Mouse (Mus musculus): Measurements from ENCODE around the gene 1600002K03Rik. TPM values are rescaled to one million over a fixed set of nuclear protein-coding genes. Genes with fewer than 3 reads are reported as not detected.

Gene 1600002K03Rik
- polyA plus RNA-seq, 1 experiment from 2014 or later: 14.4 TPM

DNA sequence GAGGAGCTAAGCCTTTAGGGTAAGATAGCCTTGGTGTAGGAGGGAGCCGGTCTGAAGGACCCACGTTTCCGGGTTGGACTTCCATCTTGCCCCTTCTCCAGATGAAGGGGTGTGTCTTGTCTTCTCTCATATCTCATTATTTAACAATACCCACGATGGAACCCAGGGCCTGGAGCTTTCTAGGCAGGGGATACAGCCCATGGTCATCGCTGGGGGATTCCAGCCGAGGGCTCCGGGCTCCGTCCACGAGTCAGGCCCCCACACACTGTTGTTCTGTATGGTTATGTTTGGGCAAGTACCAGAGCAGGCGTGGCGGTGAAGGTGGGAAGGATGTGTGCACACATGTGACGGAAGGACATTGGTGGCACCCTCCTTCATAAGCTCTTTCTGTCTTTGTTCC lies 28.6 kb upstream of the 1600002K03Rik start:
- 90% methylated on average over 12 of the region's 12 CpGs for WGBS
- H3K4me1 ChIP-seq (replicated peaks): peaks cover 83% of the 10 kb centered on the region
- H3K36me3 ChIP-seq: peaks cover 40% of the 10 kb centered on the region
- peak overlapping the region; percentile 99; the same call in 1 of the 2 replicates for H3K4me3 ChIP-seq
- no peak overlapping the region for H3K27ac ChIP-seq
- DNase-seq (ENCODE audit: low spot score): no peak
- no peaks in the 10 kb centered on the region for H3K9me3 ChIP-seq
- peaks cover 14% of the 10 kb centered on the region for H3K27me3 ChIP-seq (ENCODE audit: insufficient read depth, poor library complexity, severe bottlenecking)

DNA sequence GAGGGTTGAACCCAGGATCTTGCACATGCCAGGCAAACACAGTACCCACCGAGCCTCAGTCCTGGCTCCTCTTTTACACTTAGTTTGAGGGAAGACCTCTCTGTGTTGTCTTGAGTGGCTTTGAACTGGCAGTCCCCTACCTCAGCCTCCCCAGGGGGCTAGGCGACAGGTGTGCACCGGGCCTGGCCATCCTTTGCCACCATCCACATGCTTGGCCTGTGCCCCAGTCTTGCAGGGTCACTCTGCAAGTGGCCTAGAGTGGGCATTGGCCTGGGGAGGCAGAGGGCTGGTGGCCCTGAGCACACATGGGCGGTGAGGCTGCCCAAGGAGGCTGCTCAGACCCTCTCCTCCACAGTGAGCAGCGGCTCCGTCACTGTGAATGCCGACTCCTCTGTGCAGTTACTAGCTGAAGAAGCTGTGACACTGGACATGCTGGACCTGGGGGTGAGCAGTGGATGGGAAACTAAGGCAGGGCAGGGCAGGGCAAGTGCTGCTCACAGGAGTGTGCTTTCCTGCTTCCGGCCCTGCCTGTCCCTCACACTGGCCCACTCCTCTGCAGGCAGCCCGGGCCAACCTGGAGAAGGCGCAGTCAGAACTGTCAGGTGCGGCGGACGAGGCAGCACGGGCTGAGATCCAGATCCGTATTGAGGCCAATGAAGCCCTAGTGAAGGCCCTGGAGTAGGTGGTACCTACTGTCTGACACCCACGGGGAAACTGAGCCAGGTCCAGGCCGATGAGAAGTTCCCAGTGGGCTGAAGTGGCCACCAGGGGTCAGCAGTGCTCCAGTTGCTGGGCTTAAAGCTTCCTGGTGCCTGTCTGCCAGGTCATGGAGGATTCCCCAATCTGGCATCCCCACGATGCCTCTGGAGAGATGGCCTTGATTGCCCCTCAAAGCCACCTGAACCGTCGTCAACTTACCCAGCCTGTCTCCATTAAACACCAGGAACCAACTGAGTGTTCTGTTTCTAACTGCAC lies 27.6 kb upstream of the 1600002K03Rik start:
- Histone ChIP-seq H3K27ac (peak overlapping the region; percentile 100), H3K9me3 (no peaks in the 10 kb centered on the region), H3K36me3 (peaks cover 46% of the 10 kb centered on the region), H3K27me3 (ENCODE audit: insufficient read depth, poor library complexity, severe bottlenecking) (peaks cover 4% of the 10 kb centered on the region; the same call in 1 of the 2 replicates), H3K4me1 (replicated peaks) (peaks cover 76% of the 10 kb centered on the region), H3K4me3 (peak overlapping the region; percentile 99)
- WGBS: 77% methylated on average over 20 of the region's 20 CpGs
- DNase-seq (ENCODE audit: low spot score): peak; percentile 75

DNA sequence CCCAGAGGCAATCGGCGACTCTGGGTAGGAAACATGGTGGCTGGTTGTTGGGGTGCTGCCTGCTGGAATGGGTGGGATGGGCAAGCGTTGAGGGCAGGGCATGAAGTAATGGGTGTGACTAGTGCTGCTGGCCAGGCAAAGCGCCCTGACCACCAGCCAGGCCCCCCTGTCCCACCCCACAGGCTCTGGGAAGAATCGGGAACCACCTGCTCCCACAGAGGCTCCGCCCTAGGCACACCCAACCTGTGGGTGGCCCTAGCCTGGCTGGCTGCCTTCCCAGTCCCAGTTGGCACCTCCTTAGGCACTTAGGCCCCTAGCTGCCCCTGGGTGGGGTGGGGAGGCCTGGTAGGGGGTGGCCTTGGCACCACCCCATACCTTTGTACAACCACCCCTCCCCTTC lies 26.8 kb upstream of the 1600002K03Rik start:
- no peaks in the 10 kb centered on the region for H3K27me3 ChIP-seq (ENCODE audit: insufficient read depth, poor library complexity, severe bottlenecking)
- peak overlapping the region; percentile 99; the same call in 1 of the 2 replicates for H3K4me3 ChIP-seq
- no peaks in the 10 kb centered on the region for H3K9me3 ChIP-seq
- DNase-seq (ENCODE audit: low spot score): no peak
- peaks cover 53% of the 10 kb centered on the region for H3K36me3 ChIP-seq
- H3K27ac ChIP-seq: peak overlapping the region; percentile 100
- H3K4me1 ChIP-seq (replicated peaks): peaks cover 75% of the 10 kb centered on the region
- WGBS: 87% methylated on average over 6 of the region's 6 CpGs

DNA sequence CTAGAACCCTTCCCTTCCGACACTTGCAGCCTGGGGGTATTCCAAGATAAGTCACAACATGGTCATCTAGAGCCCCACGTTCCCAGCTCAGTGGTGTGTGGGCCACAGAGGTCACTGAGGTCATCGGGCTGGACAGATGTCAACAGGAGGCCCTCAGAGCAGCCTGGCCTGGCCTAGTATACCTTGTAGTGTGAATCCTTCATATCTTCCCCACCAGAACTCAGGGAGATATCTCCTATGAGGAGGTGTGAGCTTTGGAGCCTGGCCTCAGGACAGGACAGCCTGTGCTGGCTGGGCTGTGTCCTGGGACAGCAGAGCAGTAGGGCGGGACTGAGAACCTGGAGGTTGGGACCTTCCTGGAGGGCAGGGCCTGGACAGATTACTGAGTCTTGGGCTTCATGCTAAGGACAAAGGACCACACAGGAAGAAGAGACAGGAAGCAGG lies 26.2 kb upstream of the 1600002K03Rik start:
- Histone ChIP-seq H3K27me3 (ENCODE audit: insufficient read depth, poor library complexity, severe bottlenecking) (no peaks in the 10 kb centered on the region), H3K4me3 (peak overlapping the region; percentile 99), H3K36me3 (peaks cover 60% of the 10 kb centered on the region), H3K27ac (peak overlapping the region; percentile 100), H3K9me3 (no peaks in the 10 kb centered on the region), H3K4me1 (replicated peaks) (peaks cover 74% of the 10 kb centered on the region)
- DNase-seq (ENCODE audit: low spot score): no peak
- WGBS: 69% methylated on average over 4 of the region's 4 CpGs

DNA sequence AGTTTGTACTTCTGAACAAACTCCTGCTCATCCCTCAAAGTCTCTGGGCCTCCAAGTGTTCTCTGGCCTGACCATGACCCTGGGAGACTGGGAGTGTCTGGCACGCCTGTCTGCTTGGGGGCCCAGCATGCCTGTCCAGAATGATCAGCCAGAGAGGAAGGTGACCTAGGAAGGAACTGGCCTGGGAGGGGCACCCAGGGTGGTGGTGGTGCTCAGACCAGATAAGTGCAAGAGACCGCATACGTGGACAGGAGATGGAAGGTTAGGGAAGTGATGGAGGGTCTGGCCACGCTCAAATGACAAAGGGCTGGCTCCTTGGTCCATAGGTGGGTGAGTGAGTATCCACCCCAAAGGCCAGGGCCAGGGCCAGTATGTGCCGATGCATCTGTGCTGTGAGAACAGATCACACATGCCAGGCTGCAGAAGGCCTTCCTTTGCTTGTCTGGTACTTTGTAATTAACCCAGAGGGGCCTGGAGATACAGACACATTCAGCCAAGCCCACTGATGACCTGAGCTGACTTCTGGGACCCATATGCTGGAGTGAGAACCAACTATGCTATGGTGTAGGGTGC lies 25.5 kb upstream of the 1600002K03Rik start:
- Histone ChIP-seq H3K9me3 (no peaks in the 10 kb centered on the region), H3K36me3 (peaks cover 67% of the 10 kb centered on the region)
- DNase-seq (ENCODE audit: low spot score): no peak

DNA sequence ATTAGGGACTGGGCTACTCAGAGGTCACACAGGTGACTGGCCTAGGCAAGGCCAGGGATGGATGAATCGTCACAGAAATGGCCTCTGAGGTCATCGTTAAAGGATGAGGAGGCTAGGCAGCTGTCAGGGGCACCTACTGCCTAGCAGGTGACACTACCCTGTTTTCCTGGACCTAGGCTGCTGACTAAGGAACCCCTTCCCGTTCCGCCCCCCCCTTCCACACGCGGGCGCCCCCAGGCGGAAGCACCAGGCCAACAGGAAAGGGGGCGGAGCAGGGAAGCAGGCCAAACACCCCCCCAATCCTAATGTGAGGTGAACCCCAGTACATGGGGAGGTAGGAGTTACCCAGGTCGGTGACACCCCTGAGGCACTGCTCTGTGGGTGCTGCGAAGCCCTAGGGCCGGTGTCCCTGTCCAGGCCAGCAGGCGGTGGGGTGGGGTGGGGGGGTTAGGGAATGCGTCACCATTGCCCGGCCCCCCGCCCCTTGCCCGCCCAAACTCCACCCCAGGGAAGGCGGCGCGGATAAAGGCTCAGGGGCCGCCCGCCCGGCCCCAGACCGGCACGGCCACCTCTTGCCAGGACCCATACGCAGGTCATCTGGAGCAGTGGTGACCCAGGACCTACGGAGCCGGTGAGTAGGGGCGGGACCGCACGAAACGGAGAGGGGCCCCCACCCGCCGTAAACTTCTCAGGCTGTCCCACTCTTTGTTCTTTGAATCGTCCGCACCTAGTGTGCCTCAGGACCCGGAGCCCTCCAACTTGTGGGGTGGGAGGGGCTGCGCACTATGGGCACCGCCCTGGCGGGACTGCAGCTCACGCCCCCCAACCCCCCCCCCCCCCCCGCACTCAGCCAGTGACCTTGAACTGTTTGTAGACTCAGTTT lies 24.8 kb upstream of the 1600002K03Rik start, which contains the start of gene Midn:
Midn (plus strand) TSS at position 554 of the 883 bp plus-strand sequence.
- Histone ChIP-seq H3K9me3 (no peaks in the 10 kb centered on the region), H3K36me3 (peaks cover 74% of the 10 kb centered on the region), H3K27ac (peak within 1 kb of the TSS; percentile 100), H3K4me1 (replicated peaks) (peaks cover 77% of the 10 kb centered on the region), H3K27me3 (ENCODE audit: insufficient read depth, poor library complexity, severe bottlenecking) (no peaks in the 10 kb centered on the region), H3K4me3 (peak within 1 kb of the TSS; percentile 99)
- 1% methylated on average over 42 of the region's 42 CpGs for WGBS
- peak; percentile 83 for DNase-seq (ENCODE audit: low spot score)

More for the DNA sequence above, 25.5 kb upstream of the 1600002K03Rik start:
- WGBS: 75% methylated on average over 5 of the region's 5 CpGs
- Histone ChIP-seq H3K27ac (peak overlapping the region; percentile 100), H3K4me1 (replicated peaks) (peaks cover 76% of the 10 kb centered on the region), H3K4me3 (peak overlapping the region; percentile 99), H3K27me3 (ENCODE audit: insufficient read depth, poor library complexity, severe bottlenecking) (no peaks in the 10 kb centered on the region)

DNA sequence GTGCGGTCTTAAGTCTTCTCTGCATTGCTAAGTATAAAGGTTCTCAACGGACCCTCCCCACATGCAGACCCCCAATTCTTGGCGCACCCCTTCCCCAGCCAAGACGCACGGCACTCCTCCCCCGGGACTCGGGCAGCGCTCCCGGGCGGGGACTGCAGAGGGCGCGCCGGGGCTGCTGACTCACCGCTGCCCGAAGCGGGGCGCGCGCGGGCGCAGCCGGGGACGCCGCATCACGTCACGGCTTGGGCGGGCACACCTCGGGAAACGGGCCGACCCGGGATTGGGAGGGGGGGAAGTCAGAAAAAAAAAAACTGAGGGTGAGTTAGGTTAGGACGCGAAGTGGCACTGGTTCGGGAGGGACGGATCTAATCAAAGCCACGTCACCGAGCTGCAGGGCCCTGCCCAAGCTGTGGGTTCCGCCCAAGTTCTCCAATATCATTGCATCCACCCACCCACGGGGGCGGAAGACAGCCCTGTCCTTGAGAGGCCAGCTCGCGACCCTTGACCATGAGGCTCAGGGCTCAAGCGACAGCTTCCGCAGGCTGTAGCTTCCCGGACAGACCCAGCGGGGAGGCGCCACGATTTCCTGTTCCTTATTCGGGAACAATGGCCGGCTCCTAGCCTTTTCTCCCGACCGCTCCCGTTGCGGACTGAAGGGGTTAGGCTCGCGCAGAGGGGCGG lies 24.0 kb upstream of the 1600002K03Rik start:
- Histone ChIP-seq H3K4me1 (replicated peaks) (peaks cover 77% of the 10 kb centered on the region), H3K9me3 (no peaks in the 10 kb centered on the region), H3K27me3 (ENCODE audit: insufficient read depth, poor library complexity, severe bottlenecking) (no peaks in the 10 kb centered on the region), H3K27ac (peak overlapping the region; percentile 100), H3K4me3 (peak overlapping the region; percentile 99), H3K36me3 (peaks cover 76% of the 10 kb centered on the region)
- under 1% methylated on average over 57 of the region's 57 CpGs for WGBS
- peak; percentile 92 for DNase-seq (ENCODE audit: low spot score)

DNA sequence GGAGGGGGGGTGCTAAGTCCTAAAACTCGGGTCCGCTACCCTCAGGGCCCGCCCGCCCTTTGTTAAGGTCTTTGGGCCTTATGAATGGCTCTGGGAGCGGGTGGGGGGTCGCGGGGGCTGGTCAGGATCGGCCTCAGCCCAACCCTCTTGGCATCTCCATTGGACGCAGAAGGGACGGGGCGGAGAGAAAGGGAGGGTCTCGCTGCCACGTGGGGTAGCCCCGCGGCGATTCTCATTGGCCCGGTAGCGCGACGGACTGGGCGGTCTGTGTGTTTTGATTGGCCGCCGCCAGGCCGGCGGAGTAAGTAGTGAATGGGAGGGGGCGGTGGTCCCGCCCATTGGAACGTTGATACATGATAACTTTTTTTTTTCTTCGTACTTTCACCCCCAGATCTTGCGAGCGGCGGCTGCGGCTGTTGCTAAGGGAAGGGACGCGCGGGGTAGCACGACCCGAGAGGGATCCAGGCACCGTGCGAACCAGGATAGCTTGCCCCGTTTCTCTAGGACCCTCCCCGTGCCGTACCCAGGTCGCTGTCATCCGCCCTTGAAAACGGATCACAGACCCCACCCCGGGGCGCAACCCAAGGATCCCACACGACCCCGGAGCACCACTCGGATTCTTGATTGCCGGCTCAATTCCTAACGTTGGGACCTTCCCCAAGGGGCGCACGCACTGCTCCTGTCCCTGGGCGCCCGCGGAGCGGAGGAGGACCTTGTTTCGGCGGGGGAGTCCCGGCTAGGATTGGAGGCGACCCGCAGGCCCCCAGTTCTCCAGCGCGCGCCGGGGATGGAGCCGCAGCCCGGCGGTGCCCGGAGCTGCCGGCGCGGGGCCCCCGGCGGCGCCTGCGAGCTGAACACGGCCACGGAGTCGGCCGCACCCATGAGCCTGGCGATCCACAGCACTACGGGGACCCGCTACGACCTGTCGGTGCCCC lies 23.2 kb upstream of the 1600002K03Rik start:
- Histone ChIP-seq H3K27me3 (ENCODE audit: insufficient read depth, poor library complexity, severe bottlenecking) (no peaks in the 10 kb centered on the region), H3K27ac (peak overlapping the region; percentile 100), H3K4me3 (peak overlapping the region; percentile 99), H3K36me3 (peaks cover 76% of the 10 kb centered on the region), H3K9me3 (no peaks in the 10 kb centered on the region), H3K4me1 (replicated peaks) (peaks cover 77% of the 10 kb centered on the region)
- under 1% methylated on average over 87 of the region's 88 CpGs for WGBS
- peak; percentile 99 for DNase-seq (ENCODE audit: low spot score)

DNA sequence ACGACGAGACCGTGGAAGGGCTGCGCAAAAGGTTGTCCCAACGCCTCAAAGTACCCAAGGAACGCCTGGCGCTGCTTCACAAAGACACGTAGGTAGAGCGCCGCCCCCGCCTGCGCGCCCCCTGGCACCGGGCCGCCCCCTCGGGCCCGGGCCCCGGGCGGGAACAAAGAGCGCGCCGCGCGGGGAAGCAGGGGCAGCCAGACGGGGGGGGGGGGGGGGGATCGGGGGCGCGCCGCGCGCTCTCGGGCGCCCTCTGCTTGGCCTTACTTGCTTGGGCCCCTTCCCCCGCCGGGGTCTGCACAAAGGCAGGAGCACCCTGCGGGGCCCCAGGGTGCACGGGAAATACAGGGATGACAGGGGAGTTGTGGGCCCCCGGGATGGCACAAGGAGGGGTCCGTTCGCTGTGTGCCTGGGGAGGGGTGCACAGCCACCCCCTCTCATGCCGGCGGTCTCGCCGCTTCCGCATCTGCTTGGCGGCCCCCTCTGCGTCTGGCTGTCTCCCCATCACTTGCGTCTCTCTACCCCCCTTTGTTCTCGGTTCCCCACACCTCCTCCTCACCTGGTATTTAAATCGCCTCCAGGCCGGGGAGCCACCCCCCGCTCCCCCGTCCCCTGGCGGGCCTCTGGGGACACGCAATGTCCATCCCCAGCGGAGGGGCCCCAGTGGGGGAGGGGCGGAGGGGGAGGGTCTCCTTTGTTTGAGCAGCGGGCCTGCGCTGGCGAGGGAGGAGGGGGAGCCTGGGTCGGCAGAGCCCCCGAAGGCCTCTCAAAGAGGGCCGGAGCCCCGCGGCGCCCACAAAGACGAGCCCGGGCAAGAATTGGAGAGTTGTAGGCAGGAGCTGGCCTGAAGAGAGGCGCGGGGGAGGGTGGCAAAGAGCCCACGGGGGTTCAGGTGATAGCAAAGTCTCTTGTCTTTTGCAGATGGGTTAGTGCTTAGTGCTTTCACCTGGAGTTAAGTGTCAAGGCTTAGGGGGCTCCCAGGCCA lies 22.2 kb upstream of the 1600002K03Rik start:
- WGBS: under 1% methylated on average over 68 of the region's 71 CpGs
- Histone ChIP-seq H3K9me3 (no peaks in the 10 kb centered on the region), H3K4me3 (peak overlapping the region; percentile 99), H3K36me3 (peaks cover 76% of the 10 kb centered on the region), H3K4me1 (replicated peaks) (peaks cover 78% of the 10 kb centered on the region), H3K27me3 (ENCODE audit: insufficient read depth, poor library complexity, severe bottlenecking) (no peaks in the 10 kb centered on the region), H3K27ac (peak overlapping the region; percentile 100)
- DNase-seq (ENCODE audit: low spot score): peak; percentile 90

All from hindbrain, embryonic 10.5 days (tissue).